Mouse (Mus musculus) right cerebral cortex, postnatal 36 days (tissue): ENCODE measurements around the gene Trak2.
"Not testable (repeated sequence)": the region's sequence is repeated elsewhere in the genome, so short reads cannot be mapped to it uniquely, and the experiment has no call there.

ENCODE experiments used
- DNase-seq, 2 experiments: peaks; one replicate each; pipeline ENCODE4 v3.0.0; 2022; ENCODE audit warnings: low spot score in 2 of 2, mixed read lengths in 1 of 2

Gene Trak2

DNA sequence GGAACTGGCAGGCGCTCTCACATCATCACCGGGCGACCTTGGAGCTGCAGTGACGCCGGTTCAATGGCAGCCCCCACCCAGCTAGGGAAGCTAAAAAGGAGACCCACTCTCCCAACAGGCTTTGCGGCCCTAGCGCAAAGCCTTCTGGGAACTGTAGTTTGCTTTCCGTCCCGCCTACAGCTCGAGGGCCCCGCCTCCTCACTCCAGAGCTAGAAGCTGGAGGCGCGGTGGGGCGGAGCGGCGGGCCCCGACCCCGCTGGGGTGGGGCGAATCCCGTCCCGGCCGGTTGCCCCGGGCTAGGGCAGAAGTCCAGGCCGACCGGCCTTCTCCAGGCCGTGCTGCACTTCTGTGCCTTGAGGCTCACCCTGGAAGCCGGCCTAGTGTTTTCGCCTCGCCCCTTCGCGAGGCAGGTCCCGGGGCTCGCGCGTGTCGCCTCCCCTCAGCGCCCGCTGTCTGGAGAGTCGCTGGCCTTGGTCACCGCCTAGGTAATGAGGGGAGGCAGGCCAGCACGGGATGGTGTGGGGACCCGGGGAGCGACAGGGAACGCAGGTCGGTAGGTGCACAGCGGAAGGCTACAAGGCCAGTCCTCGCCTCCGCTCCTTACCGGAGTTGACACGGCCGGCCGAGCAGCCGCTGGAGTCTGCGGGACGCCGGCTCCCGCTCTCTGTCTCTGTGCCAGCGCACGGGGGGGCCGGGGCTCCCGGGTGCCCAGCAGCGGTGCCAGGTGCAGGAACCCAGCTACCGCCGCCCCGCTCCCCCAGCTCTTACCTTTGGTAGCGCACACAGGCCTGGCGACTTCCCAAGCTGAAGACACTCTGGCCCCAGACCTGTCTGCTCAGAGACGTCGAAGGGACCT is at the start of gene Trak2, which contains the start of gene Stradb:
TSS of gene Trak2 (minus strand) at position 65 of the 856 bp plus-strand sequence.
TSS of gene Stradb (plus strand) at position 157 of the 856 bp plus-strand sequence.
- peak; percentile 94 to 95 for DNase-seq

DNA sequence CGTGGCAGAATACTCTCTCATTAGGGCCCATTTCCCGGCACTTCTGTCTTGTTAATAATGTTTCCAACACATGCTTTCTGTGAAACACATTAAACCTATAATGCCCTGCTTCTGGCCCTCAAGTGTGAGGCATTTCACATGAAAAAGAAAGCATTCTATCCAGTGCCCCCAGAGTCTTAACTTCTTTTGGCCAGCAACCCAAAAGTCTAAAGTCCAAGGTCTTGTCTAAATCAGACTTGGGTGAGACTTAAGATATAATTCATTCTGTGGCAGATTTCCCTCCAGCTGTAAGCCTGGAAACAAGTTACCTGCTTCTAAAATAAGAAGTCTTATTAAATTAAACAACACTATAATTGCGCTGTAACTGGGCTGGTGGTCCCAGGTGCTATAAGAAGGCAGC is 48.3 kb upstream of the Trak2 start:
- no peak for DNase-seq

DNA sequence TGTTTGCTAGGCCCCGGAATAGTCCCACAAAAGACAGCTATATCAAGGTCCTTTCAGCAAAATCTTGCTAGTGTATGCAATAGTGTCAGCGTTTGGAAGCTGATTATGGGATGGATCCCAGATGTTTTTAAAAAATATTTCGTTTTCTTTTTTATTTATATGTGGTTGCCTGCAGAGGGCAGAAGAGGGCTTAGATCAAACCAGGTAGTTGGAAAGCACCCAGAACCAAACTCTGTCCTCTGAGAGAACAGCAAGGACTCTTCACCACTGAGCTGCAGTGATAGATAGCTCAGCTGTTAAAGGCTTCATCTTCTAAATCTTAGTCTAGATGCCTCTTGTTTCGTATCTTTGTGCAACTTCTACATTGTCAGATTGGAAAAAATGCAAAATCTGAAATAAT is 36.0 kb upstream of the Trak2 start:
- DNase-seq: no peak

DNA sequence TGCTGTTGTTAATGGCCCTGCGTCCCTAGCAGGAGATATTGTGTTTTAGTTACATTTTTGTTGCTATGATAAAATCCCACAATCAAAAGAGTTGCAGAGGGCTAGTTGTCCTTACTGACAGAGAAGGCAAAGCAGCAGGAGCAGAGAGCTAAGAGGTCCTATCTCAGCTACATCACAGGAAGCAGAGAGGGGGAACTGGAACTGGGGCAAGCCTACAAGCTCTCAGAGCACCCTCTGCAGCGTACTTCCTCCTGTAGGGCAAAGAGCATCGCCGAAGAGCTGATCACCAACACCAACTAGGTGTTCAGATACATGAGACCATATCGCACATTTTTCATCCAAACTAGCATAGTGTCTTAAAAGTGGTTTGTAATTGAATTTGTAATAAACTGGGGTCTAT is 22.1 kb upstream of the Trak2 start:
- DNase-seq: no peak

DNA sequence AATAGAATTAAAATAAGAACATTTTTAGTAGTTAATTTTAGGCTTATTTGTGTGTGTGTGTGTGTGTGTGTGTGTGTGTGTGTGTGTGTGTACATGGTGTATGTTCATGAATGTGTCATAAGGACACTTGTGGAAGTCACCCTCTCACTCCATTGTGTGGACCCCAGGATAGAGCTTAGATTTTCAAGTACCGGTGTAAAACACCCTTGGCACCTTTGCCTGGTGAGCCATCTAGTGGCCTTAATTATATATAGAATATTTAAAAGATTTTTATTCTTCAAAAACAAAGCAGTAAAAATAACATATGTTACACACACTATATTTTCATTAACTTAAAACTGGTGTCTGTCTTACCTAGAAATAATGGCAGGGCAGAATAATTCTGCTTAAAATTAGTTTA is 20.5 kb upstream of the Trak2 start:
- DNase-seq: no peak

DNA sequence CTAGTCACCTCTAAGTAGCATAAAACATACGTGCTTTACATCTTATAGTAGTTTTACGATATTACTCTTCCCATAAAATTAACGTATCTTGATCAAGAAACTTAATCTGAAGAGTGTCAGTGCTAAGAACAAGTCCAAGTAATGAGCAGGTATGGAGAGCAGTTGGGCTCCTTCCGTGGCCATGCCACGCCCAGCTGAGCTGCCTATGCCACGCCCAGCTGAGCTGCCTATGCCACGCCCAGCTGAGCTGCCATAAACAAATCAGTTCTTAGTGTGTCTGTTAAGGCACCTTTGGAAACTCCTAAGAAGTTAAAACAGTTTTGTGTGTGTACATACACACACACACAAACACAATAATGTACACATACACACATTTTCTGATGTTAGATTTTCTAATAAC is 19.9 kb upstream of the Trak2 start:
- DNase-seq: no peak

DNA sequence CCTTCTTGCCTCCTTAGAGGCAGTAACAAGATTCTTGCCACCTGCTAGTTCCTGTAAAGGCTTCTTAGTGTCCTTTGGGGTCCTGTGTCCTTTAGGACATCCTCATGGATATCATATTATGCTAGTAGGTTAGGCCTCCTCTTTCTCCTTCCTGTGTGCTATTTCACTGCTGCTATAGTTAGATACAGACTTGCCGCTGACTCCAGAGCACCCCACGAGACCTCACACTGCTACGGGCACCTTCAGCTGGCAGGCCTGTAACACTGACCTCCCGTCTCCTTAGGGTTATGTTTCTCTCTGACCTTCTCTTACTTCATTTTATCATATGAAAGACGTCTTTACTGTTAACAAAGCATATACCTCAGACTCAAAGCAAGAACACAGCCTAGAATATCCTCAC is 11.4 kb upstream of the Trak2 start:
- no peak for DNase-seq

DNA sequence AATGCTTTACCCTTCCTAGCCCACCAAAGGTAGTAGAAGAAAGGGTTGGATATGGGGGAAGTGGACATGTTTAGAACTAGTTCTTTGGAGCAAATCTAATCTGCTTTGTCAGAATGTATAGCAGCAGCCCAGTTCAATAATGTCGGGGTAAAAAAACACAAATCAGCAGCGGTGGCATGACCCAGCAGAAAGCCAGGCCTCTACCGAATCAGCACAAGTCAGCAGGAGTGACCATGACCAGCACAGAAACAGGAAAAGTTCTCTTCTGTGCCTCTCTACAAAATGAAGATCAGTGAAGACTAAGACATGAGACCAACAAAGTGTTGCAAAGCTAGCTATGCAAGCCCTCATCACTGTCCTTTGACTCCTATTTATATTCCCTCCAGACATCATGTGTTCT is 9.0 kb upstream of the Trak2 start:
- DNase-seq: no peak

DNA sequence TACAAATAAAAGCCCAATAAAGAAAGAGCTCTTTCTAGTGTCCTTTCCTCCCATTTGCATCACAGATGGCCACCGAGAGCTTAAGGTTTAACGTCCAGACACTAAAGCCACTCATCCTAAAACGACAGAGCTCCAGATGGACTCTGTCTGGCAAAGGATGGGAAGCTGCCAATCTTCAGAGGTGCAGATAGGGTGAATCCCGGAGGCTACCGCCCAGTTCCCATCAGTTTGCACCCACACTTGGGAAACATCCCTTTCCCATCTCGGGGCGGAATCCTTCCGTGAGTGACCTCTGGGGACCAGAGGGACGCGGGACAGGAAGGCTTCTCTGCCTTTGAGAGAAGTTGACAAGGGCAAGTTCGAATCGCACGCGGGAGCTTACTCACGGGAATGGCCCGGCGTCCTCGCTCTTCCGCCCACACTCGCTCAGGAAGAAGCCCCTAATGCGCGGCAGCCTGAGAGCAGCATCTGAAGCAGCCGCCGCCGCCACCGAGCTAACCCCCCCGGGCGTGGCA is 322 bp downstream of the Trak2 start:
- DNase-seq: no peak

DNA sequence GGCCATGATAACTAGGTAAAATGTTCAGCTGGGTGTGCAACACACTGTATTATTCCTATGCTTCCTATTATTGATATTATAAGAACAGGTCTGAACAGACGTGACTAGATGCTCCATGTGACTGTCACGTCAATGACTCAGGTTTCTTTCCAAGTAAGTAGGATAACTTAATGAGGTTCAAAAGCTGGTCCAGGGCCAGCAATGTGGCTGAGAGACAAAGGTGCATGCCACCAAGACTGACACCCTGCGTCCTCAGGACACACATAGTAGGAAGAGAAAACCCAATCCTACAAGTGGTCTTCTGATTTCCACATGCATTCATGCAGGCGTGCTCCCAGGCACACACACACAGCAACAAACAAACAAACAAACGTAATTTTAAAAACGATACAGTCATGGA is 2.1 kb downstream of the Trak2 start:
- DNase-seq: no peak

DNA sequence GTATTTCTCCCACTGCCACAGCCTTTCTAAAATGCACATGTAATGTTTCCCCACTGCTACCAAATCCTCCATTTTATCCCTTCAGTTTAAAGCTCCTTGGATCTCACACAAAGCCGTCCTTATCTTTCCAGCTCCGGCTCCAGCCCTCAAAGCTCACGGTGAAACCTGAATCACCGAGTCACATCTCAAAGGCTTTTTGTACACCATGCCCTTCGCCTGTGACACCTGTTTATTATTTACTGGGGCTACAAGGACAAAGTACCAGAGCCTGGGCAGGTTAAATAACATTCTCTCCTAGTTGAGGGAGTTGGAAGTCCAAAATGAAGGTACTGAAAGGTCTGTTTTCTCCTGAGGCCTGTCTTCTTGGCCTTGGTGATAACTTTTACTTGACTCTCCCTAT is 3.2 kb downstream of the Trak2 start:
- DNase-seq: no peak

DNA sequence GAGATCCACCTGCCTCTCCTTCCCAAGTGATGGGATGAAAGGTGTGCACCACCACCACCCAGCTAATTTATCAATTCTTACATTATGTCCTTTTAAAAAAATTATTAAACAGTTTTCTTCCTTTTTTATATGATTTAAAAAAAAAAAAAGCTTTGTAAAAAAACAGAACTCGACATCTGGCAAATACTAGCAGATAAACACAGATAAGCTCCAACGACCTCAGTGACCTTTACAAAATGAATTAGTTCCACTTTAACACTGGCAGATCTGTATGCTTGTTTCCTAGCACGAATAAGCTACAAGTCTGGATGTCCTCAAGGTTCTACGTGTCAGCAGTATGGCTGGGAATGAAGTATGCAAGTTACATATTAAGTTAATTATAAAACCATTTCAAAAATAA is 5.7 kb downstream of the Trak2 start:
- no peak for DNase-seq

DNA sequence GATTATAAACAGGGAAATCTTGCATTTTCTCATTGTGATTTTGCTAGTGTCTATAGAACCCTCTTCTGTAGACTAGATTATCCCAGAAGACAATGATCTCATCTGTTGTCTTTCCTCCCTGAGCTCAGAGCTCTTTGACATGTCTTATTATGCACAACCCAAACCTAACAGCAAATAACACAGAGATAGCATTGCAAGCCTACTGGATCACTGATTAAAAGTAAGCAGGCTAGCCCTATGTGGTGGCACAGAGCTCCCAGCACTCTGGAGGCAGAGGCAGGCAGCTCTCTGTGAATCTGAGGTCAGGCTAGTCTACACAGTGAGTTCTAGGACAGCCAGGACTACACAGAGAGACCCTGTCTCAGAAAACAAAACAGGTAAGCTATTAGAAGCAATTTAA is 10.4 kb downstream of the Trak2 start:
- no peak for DNase-seq

DNA sequence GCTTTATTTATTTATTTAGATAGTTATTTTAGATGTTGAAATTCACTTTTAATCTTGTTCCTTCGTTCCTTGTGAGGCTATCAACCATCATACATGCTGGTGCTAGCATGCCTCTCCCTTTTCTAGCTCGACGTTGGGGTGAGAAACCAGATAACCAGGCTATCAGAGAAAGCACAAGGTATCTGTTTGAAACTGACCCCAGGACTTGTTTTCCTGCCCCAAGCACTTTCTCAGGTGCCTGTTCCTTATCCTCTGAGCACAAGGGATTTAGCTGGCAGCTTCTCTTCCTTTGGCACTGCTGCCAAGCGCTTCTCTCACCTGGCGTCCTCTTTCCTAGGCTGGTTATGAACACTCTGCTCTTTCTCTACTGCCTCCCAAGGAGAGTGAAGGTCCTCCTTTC is 10.8 kb downstream of the Trak2 start:
- no peak for DNase-seq

DNA sequence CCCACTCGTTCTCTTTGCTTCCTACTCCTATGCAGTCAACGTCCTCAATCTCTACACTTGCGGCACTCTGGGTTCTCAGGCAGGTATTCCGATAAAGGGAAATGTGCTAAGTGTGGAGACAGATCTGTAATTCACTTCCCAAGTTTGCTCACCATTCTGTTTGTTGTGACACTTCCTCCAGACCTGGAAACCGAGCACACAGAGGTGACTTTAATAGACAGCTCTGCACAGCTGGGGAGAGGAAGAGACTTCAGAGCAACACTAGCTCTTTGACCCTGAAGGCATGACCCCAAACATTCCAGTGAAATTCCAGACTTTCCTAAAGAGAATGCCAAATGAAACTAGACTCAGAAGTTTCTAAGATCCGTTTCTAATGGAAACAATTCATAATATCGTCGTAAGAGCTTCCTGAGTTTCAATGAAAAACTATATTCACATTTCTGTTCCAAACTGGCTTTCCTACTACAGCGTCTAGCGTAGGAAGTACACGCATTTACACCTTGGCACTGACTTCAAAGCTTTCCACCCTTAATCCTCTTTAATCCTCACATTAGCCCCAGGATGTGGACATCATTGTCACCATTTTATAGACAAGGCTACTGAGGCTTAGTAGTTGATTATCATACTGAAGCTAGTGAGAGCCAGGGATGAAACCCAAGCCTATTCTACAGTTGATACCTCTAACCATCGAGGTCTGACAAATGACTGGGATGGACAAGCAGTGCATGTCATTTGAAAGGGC is 11.9 kb downstream of the Trak2 start:
- DNase-seq: no peak

DNA sequence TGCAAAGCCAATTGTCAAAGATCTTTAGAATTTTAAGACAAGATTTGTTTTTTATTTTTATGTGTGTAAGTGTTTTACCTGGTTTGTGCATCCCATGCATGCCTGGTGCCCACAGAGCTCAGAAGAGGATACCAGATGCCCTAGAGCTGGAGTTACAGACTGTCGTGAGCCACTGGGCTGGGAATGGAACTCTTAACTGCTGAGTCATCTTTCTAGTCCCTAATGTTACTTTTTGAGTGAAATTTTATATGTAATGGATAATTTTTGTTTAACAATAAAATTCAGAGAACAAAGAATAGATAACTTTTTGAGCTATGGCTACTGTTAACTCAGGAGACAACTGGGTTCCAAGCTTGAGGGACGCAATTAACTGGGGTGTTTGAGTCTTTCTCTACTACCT is 13.5 kb downstream of the Trak2 start:
- no peak for DNase-seq

DNA sequence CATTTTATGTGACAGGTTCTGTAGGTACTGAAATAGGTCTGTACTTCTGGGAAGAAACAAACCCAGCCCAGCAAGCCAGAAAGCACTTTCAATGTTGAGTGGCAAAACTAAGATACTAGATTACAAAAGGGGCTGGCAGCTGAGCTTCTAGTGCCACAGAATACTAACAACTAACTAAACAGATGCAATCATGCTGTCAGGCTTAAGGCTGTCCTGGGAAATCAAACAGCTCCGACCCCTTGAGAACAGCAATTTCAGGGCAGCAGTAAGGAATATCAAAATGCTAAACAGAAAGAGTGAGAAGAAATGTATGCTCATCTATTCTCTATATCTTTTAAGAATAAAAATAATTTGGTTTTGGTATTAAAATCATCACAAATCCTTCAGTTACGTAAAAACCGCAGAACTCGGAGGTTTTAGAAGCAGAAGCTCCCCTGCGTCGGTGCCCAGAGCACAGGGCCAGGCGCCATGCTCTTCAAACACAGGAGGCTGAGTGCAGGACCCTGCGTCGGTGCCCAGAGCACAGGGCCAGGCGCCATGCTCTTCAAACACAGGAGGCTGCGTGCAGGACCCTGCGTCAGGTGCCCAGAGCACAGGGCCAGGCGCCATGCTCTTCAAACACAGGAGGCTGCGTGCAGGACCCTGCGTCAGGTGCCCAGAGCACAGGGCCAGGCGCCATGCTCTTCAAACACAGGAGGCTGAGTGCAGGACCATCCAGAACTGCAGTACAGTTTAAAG is 14.3 kb downstream of the Trak2 start:
- DNase-seq: not testable (repeated sequence)

DNA sequence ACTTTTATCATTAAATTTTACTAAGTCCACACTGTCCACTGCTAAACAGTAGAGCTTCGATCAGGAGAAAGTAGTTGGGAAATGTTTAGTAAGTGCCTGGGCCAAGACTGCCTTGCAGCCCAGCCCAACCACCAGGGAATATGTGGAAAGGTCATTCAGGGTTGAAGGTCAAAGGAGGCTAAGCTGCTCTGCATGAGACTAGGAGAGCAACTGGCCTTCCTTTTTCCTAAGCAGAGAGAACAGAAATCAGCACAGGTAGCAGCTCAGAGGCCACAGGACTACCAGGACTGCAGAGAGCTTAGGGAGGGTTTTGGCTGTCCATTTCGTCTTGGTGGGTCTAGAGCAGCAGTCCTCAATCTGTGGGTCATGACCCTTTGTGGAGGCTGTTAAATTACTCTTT is 15.3 kb downstream of the Trak2 start:
- no peak for DNase-seq

DNA sequence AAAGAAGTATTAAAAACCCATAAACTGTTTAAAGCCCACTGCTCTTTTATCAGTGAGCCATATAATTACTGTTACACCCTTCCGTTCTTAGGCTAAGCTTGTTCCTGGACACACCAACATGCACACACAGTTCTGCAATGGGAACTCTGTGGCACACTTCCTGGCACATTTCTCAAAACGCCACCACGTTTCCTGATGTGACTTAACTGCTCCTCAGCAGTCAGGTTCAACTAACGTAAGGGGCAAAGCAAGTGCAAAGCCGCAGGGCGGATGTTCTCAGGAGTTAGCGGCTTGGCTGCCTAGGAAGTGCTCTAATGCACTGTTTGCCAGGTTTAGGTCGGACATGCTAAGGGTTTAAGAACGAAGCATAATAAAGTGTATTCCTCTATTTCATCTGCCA is 17.0 kb downstream of the Trak2 start:
- no peak for DNase-seq

DNA sequence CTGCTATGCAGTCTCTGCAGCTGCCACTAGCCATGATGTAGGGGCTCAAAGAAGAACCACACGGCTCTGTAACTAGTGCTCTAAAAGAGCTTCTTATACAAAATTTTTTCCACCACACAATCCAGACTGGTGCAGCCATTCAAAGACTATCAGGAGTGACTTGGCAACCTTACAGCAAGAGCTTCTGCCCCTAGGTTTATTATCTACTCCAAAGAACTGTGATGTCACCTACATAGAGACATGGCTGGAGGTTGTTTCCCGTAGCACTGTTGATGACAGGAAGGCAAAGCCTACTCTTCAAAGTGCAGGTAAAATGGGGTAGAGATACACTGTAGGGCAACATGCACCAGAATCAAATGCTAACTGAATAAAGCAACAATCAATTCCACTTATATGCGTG is 17.5 kb downstream of the Trak2 start:
- DNase-seq: no peak

DNA sequence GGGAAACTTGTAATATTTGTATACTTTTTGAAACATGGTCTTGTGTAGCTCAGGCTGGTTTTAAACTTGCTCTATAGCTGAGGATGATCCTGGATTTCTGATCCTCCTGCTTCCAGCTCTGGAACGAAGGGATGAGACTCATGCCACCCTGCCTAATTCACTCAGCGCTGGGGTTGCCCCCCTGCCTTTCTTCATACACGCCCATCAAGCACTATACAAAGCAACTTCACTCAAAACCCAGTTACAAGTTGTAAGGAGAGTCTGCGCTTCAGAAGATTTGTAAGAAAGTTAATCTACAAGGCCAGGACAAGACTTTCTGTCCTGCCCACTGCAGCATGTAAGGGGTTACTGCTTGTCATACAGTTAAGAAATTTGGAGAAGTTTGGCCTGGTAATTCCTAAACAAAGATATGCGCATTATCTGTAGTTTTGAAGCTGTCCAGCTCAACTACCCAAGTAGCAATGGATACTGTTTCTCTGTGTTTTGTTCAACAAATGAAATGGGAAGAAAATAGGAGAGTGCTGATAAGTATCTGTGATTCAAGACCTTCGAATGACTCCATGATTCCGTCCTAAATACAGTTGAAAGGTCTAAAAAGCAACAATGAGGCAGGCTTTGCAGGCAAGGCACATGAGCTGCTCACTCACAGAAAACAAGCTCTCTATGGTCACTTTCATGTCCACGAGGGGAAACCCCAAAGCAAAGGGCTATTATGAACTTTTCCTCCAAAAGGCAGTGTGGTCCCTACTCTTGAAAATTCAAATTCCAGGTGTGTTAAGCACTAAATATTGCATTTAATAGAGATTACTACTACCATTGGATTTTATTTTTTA is 18.4 kb downstream of the Trak2 start:
- DNase-seq: no peak
